Mouse (Mus musculus) neural tube, embryonic 14.5 days (tissue): Measurements from ENCODE around the gene Fgd1. TPM values are rescaled to one million over a fixed set of nuclear protein-coding genes. Genes with fewer than 3 reads are reported as not detected.

Source experiments
- ATAC-seq: fragments of 200-750 bp; cut with Nextera tagmentation; 2 replicates; pipeline ENCODE4 v1.8.0; 2017; ENCODE audit warnings: low read depth, mild to moderate bottlenecking, moderate TSS enrichment, moderate library complexity
- H3K27ac ChIP-seq: fragments of 300-500 bp; sonication (generic); 2 replicates; pipeline ENCODE4 v1.5.1; 2014; ENCODE audit warnings: low read depth, mild to moderate bottlenecking, control low read depth, low read length, moderate library complexity, mixed read lengths
- H3K27me3 ChIP-seq: fragments of 300-500 bp; sonication (generic); 2 replicates; pipeline ENCODE4 v1.6.1; 2014; ENCODE audit warnings: low read length; ENCODE audit not compliant: control insufficient read depth, insufficient read depth
- H3K36me3 ChIP-seq: fragments of 300-500 bp; sonication (generic); 2 replicates; pipeline ENCODE4 v1.6.1; 2014; ENCODE audit warnings: low read length, mixed read lengths; ENCODE audit not compliant: control insufficient read depth, insufficient read depth
- H3K4me1 ChIP-seq: fragments of 300-500 bp; sonication (generic); 2 replicates; pipeline ENCODE4 v1.6.1; 2014; ENCODE audit warnings: low read length; ENCODE audit not compliant: control insufficient read depth, insufficient read depth
- H3K4me2 ChIP-seq: fragments of 300-500 bp; sonication (generic); 2 replicates; pipeline ENCODE4 v1.6.1; 2014; ENCODE audit warnings: mild to moderate bottlenecking, low read depth, low read length, control low read depth
- H3K4me3 ChIP-seq: fragments of 300-500 bp; sonication (generic); 2 replicates; pipeline ENCODE4 v1.5.1; 2014; ENCODE audit warnings: low read depth, low read length, control low read depth, mixed read lengths
- H3K9ac ChIP-seq: fragments of 300-500 bp; sonication (generic); replicated peaks from 2 replicates; pipeline ENCODE4 v1.6.1; 2014; ENCODE audit warnings: low read depth, mild to moderate bottlenecking, control low read depth, low read length, mixed read lengths
- H3K9me3 ChIP-seq: fragments of 300-500 bp; sonication (generic); 2 replicates; pipeline ENCODE4 v1.6.1; 2016; ENCODE audit warnings: low read length; ENCODE audit not compliant: control insufficient read depth
- WGBS: fragments of 180-500 bp; shearing (Covaris S2); extraction: QIAGEN DNeasy Blood & Tissue Kit; methylation state at CpG from one replicate; pipeline ENCODE4 v1.1.7; 2014; 5-methylcytosine and 5-hydroxymethylcytosine counted together
- polyA plus RNA-seq: library from polyadenylated mRNA; unstranded; fragments of >200 nt; fragmentation: Nextera tagmentation; extraction: Ambion mirVana; gene quantifications from 2 replicates; pipeline ENCODE4 v1.2.1, GENCODE M21; 2014

Fgd1 gene
- polyA plus RNA-seq, result 15.9 and 16.3 TPM in 2 replicates

DNA sequence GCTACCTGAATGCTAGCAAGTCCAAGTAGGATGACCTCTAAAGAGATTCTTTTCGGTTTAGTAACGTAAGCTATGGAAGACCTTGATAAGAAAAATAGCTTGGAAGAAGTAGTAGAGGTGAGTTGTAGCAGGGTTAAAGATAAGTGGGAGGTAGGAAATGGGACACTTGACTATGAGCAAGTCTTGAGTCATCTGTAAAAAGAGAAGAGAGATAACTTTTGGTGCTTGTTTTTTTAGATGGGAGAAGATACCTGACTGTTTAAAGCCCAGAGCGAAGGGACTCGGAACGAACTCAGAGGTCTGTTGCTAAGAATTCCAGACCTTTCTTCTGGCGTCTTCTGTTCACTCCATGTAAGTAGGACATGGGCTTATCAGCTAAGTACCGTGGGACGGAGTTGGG, at the start of gene Fgd1:
Gene Fgd1 (plus strand): TSS at position 301 of the 400 bp plus-strand sequence.
- Histone ChIP-seq H3K4me2 (peak within 1 kb of the TSS; percentile 61), H3K4me3 (peak within 1 kb of the TSS; percentile 61), H3K9me3 (no peaks in the 10 kb centered on the region), H3K27me3 (no peaks in the 10 kb centered on the region; the same call in 1 of the 2 replicates), H3K4me1 (peaks cover 12% of the 10 kb centered on the region), H3K27ac (peak within 1 kb of the TSS; percentile 87), H3K36me3 (no peaks in the 10 kb centered on the region), H3K9ac (peak within 1 kb of the TSS; percentile 80)
- no peak for ATAC-seq
- 94% methylated on average over 8 of the region's 8 CpGs for WGBS

DNA sequence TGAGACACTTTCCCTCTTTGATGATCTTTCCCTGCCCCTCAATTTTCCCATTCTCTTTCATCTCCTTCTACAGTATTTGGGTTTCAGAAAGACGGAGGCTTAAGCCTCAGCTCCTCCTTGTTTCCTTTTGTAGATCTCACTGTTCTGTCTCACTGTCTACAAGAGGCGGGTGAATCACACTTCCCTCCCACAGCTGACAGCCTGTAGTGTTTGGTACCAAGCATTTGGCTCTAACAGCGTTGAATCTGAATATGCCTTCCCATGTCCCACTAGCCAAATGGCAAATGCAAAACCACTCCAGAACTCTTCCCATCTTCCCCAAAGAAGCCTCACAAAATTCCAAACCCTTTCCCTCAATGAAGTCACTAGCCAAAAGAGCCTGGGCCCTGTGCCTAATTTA, 49.2 kb upstream of the Fgd1 start:
- Histone ChIP-seq H3K27me3 (no peaks in the 10 kb centered on the region), H3K4me1 (no peaks in the 10 kb centered on the region), H3K27ac (no peak overlapping the region), H3K36me3 (peaks cover 25% of the 10 kb centered on the region; the same call in 1 of the 2 replicates), H3K4me2 (no peak overlapping the region), H3K4me3 (no peak overlapping the region), H3K9me3 (no peaks in the 10 kb centered on the region), H3K9ac (no peak overlapping the region)
- ATAC-seq, result no peak
- WGBS, result 96% methylated on average over 3 of the region's 3 CpGs

DNA sequence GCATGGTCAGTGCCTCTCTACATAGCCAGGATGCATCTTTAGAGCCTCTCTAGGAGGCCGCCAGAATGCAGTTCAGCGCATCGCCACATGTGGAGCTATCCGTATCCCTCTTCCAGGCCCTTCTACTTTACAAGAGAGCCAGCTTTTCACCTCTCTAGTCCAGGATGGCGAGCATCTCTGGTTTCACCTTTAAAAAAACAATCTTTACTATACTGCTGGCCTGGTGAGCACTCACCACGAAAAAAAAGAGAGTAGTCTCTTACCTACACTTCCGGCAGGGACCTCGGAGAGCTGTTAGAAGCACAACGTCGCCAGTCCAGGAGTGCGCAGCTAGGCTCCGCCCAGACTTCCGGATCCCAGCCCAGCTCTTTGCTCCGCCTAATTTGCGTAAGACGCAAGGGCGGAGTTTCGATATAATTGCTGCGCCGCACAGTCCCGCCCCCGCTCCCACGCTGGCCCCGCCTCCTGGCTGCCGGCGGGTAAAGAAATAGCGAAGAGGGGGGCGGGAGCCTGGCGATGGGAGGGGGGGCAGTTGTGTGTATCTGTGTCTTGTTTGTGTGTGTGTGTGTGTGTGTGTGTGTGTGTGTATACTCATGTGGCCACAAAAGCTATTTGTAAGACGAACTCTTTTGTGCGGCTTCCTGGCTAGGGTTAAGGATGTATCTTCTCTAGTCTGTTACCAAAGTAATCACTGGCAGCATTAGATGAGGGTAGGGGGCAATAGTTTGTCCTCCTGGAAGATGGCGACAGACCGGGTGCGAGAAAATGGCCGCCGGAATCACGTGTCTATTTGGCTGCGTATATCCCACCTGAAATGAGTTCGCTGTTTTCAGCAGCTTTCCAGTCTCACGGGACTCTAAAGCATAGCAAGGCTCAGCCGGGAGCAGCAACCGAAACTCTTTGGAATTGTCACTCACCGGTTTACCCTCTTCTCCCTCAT, 28.7 kb upstream of the Fgd1 start, which contains the start of gene Gnl3l:
Gene Gnl3l (minus strand): TSS at position 385 of the 940 bp plus-strand sequence.
- peak; percentile 97 for ATAC-seq
- Histone ChIP-seq H3K4me2 (peak within 1 kb of the TSS; percentile 50), H3K36me3 (no peaks in the 10 kb centered on the region), H3K9ac (peak within 1 kb of the TSS; percentile 47), H3K27me3 (no peaks in the 10 kb centered on the region), H3K4me1 (no peaks in the 10 kb centered on the region), H3K9me3 (no peaks in the 10 kb centered on the region), H3K27ac (peak within 1 kb of the TSS; percentile 80), H3K4me3 (peak within 1 kb of the TSS; percentile 42)
- 20% methylated on average over 43 of the region's 43 CpGs for WGBS

- Histone ChIP-seq H3K9ac (peak overlapping the region; percentile 37; the same call in 1 of the 2 replicates), H3K4me1 (no peaks in the 10 kb centered on the region), H3K4me2 (peak overlapping the region; percentile 50), H3K4me3 (peak overlapping the region; percentile 42), H3K36me3 (no peaks in the 10 kb centered on the region), H3K9me3 (no peaks in the 10 kb centered on the region), H3K27ac (peak overlapping the region; percentile 80), H3K27me3 (no peaks in the 10 kb centered on the region)
- 9% methylated on average over 3 of the region's 3 CpGs for WGBS
- ATAC-seq, result no peak
Measured at GRCm38 (mm10) chrX:151017897-151018296, 28.1 kb upstream of the Fgd1 start.

GRCm38 (mm10) chrX:151018798-151019197, 27.2 kb upstream of the Fgd1 start:
- H3K4me1 ChIP-seq, result no peaks in the 10 kb centered on the region
- H3K36me3 ChIP-seq, result no peaks in the 10 kb centered on the region
- H3K27me3 ChIP-seq, result no peaks in the 10 kb centered on the region
- ATAC-seq, result no peak
- H3K9me3 ChIP-seq, result no peaks in the 10 kb centered on the region
- no peak overlapping the region for H3K9ac ChIP-seq
- H3K27ac ChIP-seq, result no peak overlapping the region
- peak overlapping the region; percentile 50 for H3K4me2 ChIP-seq
- WGBS, result 90% methylated on average over 3 of the region's 3 CpGs
- H3K4me3 ChIP-seq, result peak overlapping the region; percentile 42; the same call in 1 of the 2 replicates

GRCm38 (mm10) chrX:151031400-151031799, 14.6 kb upstream of the Fgd1 start:
- Histone ChIP-seq H3K4me3 (no peak overlapping the region), H3K4me1 (no peaks in the 10 kb centered on the region), H3K36me3 (no peaks in the 10 kb centered on the region), H3K9ac (no peak overlapping the region), H3K4me2 (no peak overlapping the region), H3K27me3 (no peaks in the 10 kb centered on the region), H3K27ac (no peak overlapping the region), H3K9me3 (no peaks in the 10 kb centered on the region)
- 78% methylated on average over 3 of the region's 3 CpGs for WGBS
- no peak for ATAC-seq

- 48% methylated on average over 5 of the region's 5 CpGs for WGBS
- no peaks in the 10 kb centered on the region for H3K36me3 ChIP-seq
- no peaks in the 10 kb centered on the region for H3K4me1 ChIP-seq
- no peak for ATAC-seq
- H3K9me3 ChIP-seq, result no peaks in the 10 kb centered on the region
- no peak overlapping the region for H3K4me3 ChIP-seq
- no peaks in the 10 kb centered on the region for H3K27me3 ChIP-seq
- H3K27ac ChIP-seq, result no peak overlapping the region
- no peak overlapping the region for H3K9ac ChIP-seq
- H3K4me2 ChIP-seq, result no peak overlapping the region
Measured at GRCm38 (mm10) chrX:151041223-151041622, 4.7 kb upstream of the Fgd1 start.

DNA sequence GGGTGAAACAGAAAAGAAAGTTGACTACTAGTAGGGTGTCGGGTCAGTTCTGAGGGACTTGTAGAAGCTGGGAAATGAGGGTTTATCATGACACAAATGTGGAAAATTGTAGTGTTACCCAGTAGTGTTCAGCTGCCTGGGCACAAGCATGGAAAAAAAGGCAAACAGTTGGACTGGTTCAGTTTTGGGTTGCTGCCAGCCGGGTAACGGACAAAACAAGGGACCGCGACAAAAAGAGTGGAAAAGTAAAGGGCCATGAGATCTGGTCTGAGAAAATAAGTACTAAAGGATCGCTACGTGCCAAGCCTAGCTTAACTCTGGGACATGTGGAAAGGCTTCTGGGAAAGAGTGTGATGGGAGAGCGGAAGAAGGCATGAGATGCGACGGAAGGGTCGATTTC, 371 bp downstream of the Fgd1 start:
- ATAC-seq, result no peak
- no peaks in the 10 kb centered on the region for H3K36me3 ChIP-seq
- H3K4me1 ChIP-seq, result peaks cover 12% of the 10 kb centered on the region
- 46% methylated on average over 11 of the region's 11 CpGs for WGBS
- H3K9ac ChIP-seq, result 0 out of 2 replicates have a peak overlapping the region, but pooled peaks have one; percentile 80
- H3K4me2 ChIP-seq, result peak overlapping the region; percentile 61
- no peaks in the 10 kb centered on the region; the same call in 1 of the 2 replicates for H3K27me3 ChIP-seq
- H3K4me3 ChIP-seq, result peak overlapping the region; percentile 61
- H3K9me3 ChIP-seq, result no peaks in the 10 kb centered on the region
- no peak overlapping the region; the same call in 1 of the 2 replicates for H3K27ac ChIP-seq
